In the genomic region with DNA sequence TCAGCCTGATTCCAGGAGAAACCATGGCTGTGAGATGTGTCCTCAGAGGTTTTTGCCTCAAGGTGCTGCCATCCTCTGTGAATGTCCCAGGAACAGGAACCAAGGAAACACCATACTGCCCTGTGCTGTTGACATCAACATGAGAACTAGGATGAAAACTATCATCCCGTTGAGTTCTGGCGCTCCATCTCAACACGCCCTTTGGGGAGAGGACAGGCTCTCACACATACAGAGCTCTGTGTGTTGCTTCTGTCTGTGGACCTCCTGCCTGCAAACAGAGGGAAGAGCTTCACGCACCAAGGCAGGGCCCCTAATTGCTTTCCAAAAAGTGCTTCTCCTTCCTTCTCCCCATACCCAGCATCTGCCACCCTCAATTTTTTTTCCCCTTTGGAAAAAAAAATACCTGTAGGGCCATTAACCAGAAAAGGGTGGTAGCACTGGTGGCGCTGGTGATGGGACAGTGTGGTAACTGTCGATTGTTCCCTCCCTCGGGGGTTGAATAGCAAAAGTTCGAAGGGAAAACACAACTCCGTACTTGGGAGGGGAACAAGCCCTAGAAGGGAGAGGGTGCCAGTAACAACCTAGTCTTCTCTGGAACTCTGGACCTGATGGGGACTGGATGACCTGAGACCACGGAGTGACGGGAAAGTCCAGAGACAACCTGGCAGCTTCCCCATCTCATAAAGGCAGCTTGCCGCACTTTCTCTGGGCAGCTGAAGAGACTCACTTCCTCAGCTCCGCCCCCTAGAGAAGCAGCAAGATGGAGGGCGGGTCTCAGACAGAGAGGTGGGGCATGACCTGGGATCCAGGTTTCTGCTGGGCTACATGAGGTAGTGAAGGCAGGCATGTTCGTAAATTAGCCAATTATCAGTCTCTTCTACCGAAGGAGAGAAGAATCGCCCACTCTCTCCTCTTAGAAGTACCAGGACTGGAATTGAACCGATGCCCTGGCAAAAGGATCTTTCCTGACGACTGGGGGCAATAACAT, we compare ENCODE assay signal across 8 mouse cellular contexts. TPM values are rescaled to one million over a fixed set of nuclear protein-coding genes. Genes with fewer than 3 reads are reported as not detected.
DNase-seq lines count a peak whose midpoint lies in the region; ATAC-seq and TF ChIP-seq lines count a peak whose summit lies in the region.

No protein-coding gene starts in this region.

- 0 out of 2 replicates have a peak overlapping the region, but pooled peaks have one; percentile 6 for H3K4me2 ChIP-seq in hindbrain, embryonic 12.5 days (replicated peaks)
- H3K4me2 ChIP-seq in hindbrain, postnatal 0 days (ENCODE audit: low read depth, low read length): no peak overlapping the region

- no peak for DNase-seq in hindbrain, postnatal 0 days (ENCODE audit: low spot score)
- no peak for DNase-seq in limb, embryonic 10.5 days (ENCODE audit: low spot score)
- DNase-seq in frontal cortex, postnatal 14 days (ENCODE audit: low spot score in 2 of 2): no peak
- no peak for DNase-seq in layer of hippocampus, postnatal 10 days (ENCODE audit: low spot score in 2 of 2)
- no peak for DNase-seq in left cerebral cortex, adult 9 months (ENCODE audit: low spot score in 2 of 2)

- TF ChIP-seq POLR2A in embryonic fibroblast, embryonic 13.5 days (IDR thresholded peaks at IDR 0.05; ENCODE audit: low read depth, low read length): no peak; the same call in 1 of the 2 replicates

- no peaks in the 10 kb centered on the region for H3K4me1 ChIP-seq in hindbrain, embryonic 12.5 days
- no peaks in the 10 kb centered on the region for H3K4me1 ChIP-seq in hindbrain, postnatal 0 days (ENCODE audit: insufficient read depth, low read length)
- no peaks in the 10 kb centered on the region; the same call in 1 of the 2 replicates for H3K4me1 ChIP-seq in embryonic fibroblast, embryonic 13.5 days (ENCODE audit: control insufficient read depth, insufficient read depth, low read length)
- H3K4me1 ChIP-seq in limb, embryonic 10.5 days: peaks cover 10% of the 10 kb centered on the region

- no peak for ATAC-seq in hindbrain, embryonic 12.5 days (ENCODE audit: low FRiP score)
- no peak for ATAC-seq in hindbrain, postnatal 0 days
- ATAC-seq in monocyte, adult 5-6 weeks (replicated peaks; ENCODE audit: insufficient number of reproducible peaks, low FRiP score, low TSS enrichment, poor library complexity, severe bottlenecking): peak; percentile 33

- no peaks in the 10 kb centered on the region for H3K9me3 ChIP-seq in hindbrain, embryonic 12.5 days (replicated peaks)
- no peaks in the 10 kb centered on the region for H3K9me3 ChIP-seq in hindbrain, postnatal 0 days (ENCODE audit: low read length)
- no peaks in the 10 kb centered on the region for H3K9me3 ChIP-seq in limb, embryonic 10.5 days (replicated peaks)

- no peak overlapping the region for H3K4me3 ChIP-seq in hindbrain, embryonic 12.5 days
- no peak overlapping the region for H3K4me3 ChIP-seq in hindbrain, postnatal 0 days (ENCODE audit: low read length)
- H3K4me3 ChIP-seq in embryonic fibroblast, embryonic 13.5 days (ENCODE audit: insufficient read depth, low read length): no peak overlapping the region
- peak overlapping the region; percentile 21; the same call in 1 of the 2 replicates for H3K4me3 ChIP-seq in limb, embryonic 10.5 days

- TF ChIP-seq CTCF in hindbrain, postnatal 0 days (IDR thresholded peaks at IDR 0.05; ENCODE audit: low read depth): no peak
- TF ChIP-seq CTCF in embryonic fibroblast, embryonic 13.5 days (IDR thresholded peaks at IDR 0.05; ENCODE audit: borderline replicate concordance, insufficient read depth, low read length): no peak

- no peaks in the 10 kb centered on the region; the same call in 1 of the 2 replicates for H3K27me3 ChIP-seq in hindbrain, embryonic 12.5 days
- no peaks in the 10 kb centered on the region for H3K27me3 ChIP-seq in hindbrain, postnatal 0 days (ENCODE audit: insufficient read depth, low read length)
- no peaks in the 10 kb centered on the region for H3K27me3 ChIP-seq in limb, embryonic 10.5 days (ENCODE audit: low read depth, poor library complexity, severe bottlenecking)

- no peak overlapping the region for H3K27ac ChIP-seq in hindbrain, embryonic 12.5 days
- no peak overlapping the region for H3K27ac ChIP-seq in hindbrain, postnatal 0 days
- peak overlapping the region; percentile 56 for H3K27ac ChIP-seq in embryonic fibroblast, embryonic 13.5 days (ENCODE audit: insufficient read depth, low read length)
- H3K27ac ChIP-seq in limb, embryonic 10.5 days: peak overlapping the region; percentile 66

- no peak overlapping the region for H3K9ac ChIP-seq in hindbrain, embryonic 12.5 days
- H3K9ac ChIP-seq in hindbrain, postnatal 0 days (replicated peaks; ENCODE audit: low read length): no peak overlapping the region

- WGBS in hindbrain, embryonic 12.5 days: 39% methylated on average over 19 of the region's 19 CpGs
- WGBS in hindbrain, postnatal 0 days: 47% methylated on average over 19 of the region's 19 CpGs
- WGBS in limb, embryonic 10.5 days: 33% methylated on average over 19 of the region's 19 CpGs

- H3K36me3 ChIP-seq in hindbrain, embryonic 12.5 days: peaks cover 18% of the 10 kb centered on the region
- peaks cover 13% of the 10 kb centered on the region for H3K36me3 ChIP-seq in hindbrain, postnatal 0 days (ENCODE audit: insufficient read depth, low read length)
- peaks cover 23% of the 10 kb centered on the region for H3K36me3 ChIP-seq in limb, embryonic 10.5 days

RNA-seq across cellular contexts. Expression of a gene that starts 11.1 kb away (rescaled TPM):
- polyA plus RNA-seq in hindbrain, embryonic 12.5 days (2016; fragmentation: Nextera tagmentation; extraction: Ambion mirVana): 129 and 141 TPM in 2 replicates
- total RNA-seq in hindbrain, postnatal 0 days (2014; rRNA removed): 60.7 and 63.5 TPM in 2 replicates
- polyA plus RNA-seq in hindbrain, postnatal 0 days (2015; fragmentation: Nextera tagmentation; extraction: Ambion mirVana): 125 and 135 TPM in 2 replicates
- 56.1 and 58.3 TPM in 2 replicates for polyA plus RNA-seq in embryonic fibroblast, embryonic 13.5 days (2011; ENCODE audit: insufficient read length, low read depth, missing spikeins)
- 187 and 191 TPM in 2 replicates for polyA plus RNA-seq in limb, embryonic 10.5 days (2016; fragmentation: Nextera tagmentation; extraction: Ambion mirVana)
- 123 to 169 TPM (median 136 TPM) in 3 replicates for total RNA-seq in monocyte, adult 5-6 weeks (2017)
- total RNA-seq in layer of hippocampus, postnatal 10 days (2021): 10 to 100 TPM; 56.1 to 59.9 TPM

RNA-seq across cellular contexts. Expression of a gene that starts 11.9 kb away (rescaled TPM):
- 30.5 and 32.7 TPM in 2 replicates for polyA plus RNA-seq in hindbrain, embryonic 12.5 days (2016; fragmentation: Nextera tagmentation; extraction: Ambion mirVana)
- 103 and 137 TPM in 2 replicates for total RNA-seq in hindbrain, postnatal 0 days (2014; rRNA removed)
- polyA plus RNA-seq in hindbrain, postnatal 0 days (2015; fragmentation: Nextera tagmentation; extraction: Ambion mirVana): 33.2 and 35.6 TPM in 2 replicates
- 1.2 TPM in 2 replicates for polyA plus RNA-seq in embryonic fibroblast, embryonic 13.5 days (2011; ENCODE audit: insufficient read length, low read depth, missing spikeins)
- 0.74 and 2.9 TPM in 2 replicates for polyA plus RNA-seq in limb, embryonic 10.5 days (2016; fragmentation: Nextera tagmentation; extraction: Ambion mirVana)
- 4.3 to 7.3 TPM (median 5.4 TPM) in 3 replicates for total RNA-seq in monocyte, adult 5-6 weeks (2017)
- total RNA-seq in layer of hippocampus, postnatal 10 days (2021): 100 to 1,000 TPM; 149 to 174 TPM

RNA-seq across cellular contexts. Expression of a gene that starts 45.0 kb away (rescaled TPM):
- 1.7 and 2.3 TPM in 2 replicates for polyA plus RNA-seq in hindbrain, embryonic 12.5 days (2016; fragmentation: Nextera tagmentation; extraction: Ambion mirVana)
- total RNA-seq in hindbrain, postnatal 0 days (2014; rRNA removed): 0.37 TPM in 1 of 2 replicates, not detected in the other
- polyA plus RNA-seq in hindbrain, postnatal 0 days (2015; fragmentation: Nextera tagmentation; extraction: Ambion mirVana): 0.10 and 0.55 TPM in 2 replicates
- not detected in 2 replicates for polyA plus RNA-seq in embryonic fibroblast, embryonic 13.5 days (2011; ENCODE audit: insufficient read length, low read depth, missing spikeins)
- polyA plus RNA-seq in limb, embryonic 10.5 days (2016; fragmentation: Nextera tagmentation; extraction: Ambion mirVana): 2.8 and 4.0 TPM in 2 replicates
- total RNA-seq in monocyte, adult 5-6 weeks (2017): not detected in 3 replicates
- total RNA-seq in layer of hippocampus, postnatal 10 days (2021): under 1 TPM; 0.48 to 0.62 TPM

Comparison
In these comparisons a context has a peak if more than half of its experiments do, and no peak if none do; other contexts are left out.
1. H3K27ac ChIP-seq: peak in embryonic fibroblast, embryonic 13.5 days (single experiment) and limb, embryonic 10.5 days (single experiment); none in hindbrain, embryonic 12.5 days (single experiment) and hindbrain, postnatal 0 days (single experiment).